Mouse (Mus musculus) liver, postnatal 0 days (tissue): ENCODE measurements around the gene Nhp2.

ENCODE experiments used
- CTCF ChIP-seq: sonication (generic); IDR thresholded peaks from 2 replicates; pipeline ENCODE4 v1.5.1; 2016; ENCODE audit warnings: antibody characterized with exemption, low read depth
- EP300 ChIP-seq: IDR thresholded peaks from 2 replicates; pipeline ENCODE4 v1.6.1; 2016; ENCODE audit warnings: antibody characterized with exemption, low read depth, mild to moderate bottlenecking

GRCm38 (mm10) chr11:51605602-51606446, 13.7 kb upstream of the Nhp2 start:
- TF ChIP-seq CTCF (no peak), EP300 (no peak)
